Mouse (Mus musculus) MEL (cell line): ENCODE data around the gene Galnt18. TPM values are rescaled to one million over a fixed set of nuclear protein-coding genes. Genes with fewer than 3 reads are reported as not detected.

Experiments
- DNase-seq: peaks from one replicate; pipeline ENCODE4 v3.0.0; 2011; ENCODE audit warnings: low read depth, low spot score
- H3K27ac ChIP-seq: 2 replicates; pipeline ENCODE4 v1.5.1; 2012; ENCODE audit warnings: low read depth, mild to moderate bottlenecking, control low read depth, low read length, moderate library complexity; ENCODE audit not compliant: control insufficient read depth
- H3K27me3 ChIP-seq, 2 experiments: fragments of 150-350 bp in 1 of 2; sonication (generic) in 1 of 2; 2 replicates each; pipeline ENCODE4 v1.6.1; 2012; ENCODE audit warnings: low read length in 2 of 2, mild to moderate bottlenecking in 2 of 2, improper control_type of control experiment in 1 of 2, moderate library complexity in 1 of 2; ENCODE audit not compliant: insufficient read depth in 2 of 2, control insufficient read depth in 1 of 2
- H3K36me3 ChIP-seq, 2 experiments: 2 replicates each; pipeline ENCODE4 v1.6.1; 2012 to 2014; ENCODE audit warnings: low read length in 2 of 2, improper control_type of control experiment in 1 of 2, inconsistent platforms in 1 of 2, mild to moderate bottlenecking in 1 of 2; ENCODE audit not compliant: insufficient read depth in 2 of 2, control insufficient read depth in 1 of 2
- H3K4me1 ChIP-seq, 2 experiments: fragments of 150-350 bp in 1 of 2; sonication (generic) in 1 of 2; 2 replicates each; pipeline ENCODE4 v1.6.1; 2012; ENCODE audit warnings: low read length in 2 of 2, improper control_type of control experiment in 1 of 2, mild to moderate bottlenecking in 1 of 2; ENCODE audit not compliant: insufficient read depth in 2 of 2, control insufficient read depth in 1 of 2
- H3K4me3 ChIP-seq, 2 experiments: fragments of 150-350 bp in 1 of 2; sonication (generic) in 1 of 2; 2 replicates each; pipeline ENCODE4 v1.5.1; 2012; ENCODE audit warnings: low read depth in 2 of 2, low read length in 2 of 2, mild to moderate bottlenecking in 2 of 2, moderate library complexity in 2 of 2, control low read depth in 1 of 2, improper control_type of control experiment in 1 of 2; ENCODE audit not compliant: control insufficient read depth in 1 of 2, insufficient read depth in 1 of 2
- H3K79me2 ChIP-seq: 2 replicates; pipeline ENCODE4 v1.6.1; 2012; ENCODE audit warnings: mild to moderate bottlenecking, low read length, moderate library complexity; ENCODE audit not compliant: control insufficient read depth, poor library complexity, insufficient read depth
- H3K9ac ChIP-seq: 2 replicates; pipeline ENCODE4 v1.6.1; 2012; ENCODE audit warnings: low read depth, mild to moderate bottlenecking, control low read depth, low read length, moderate library complexity; ENCODE audit not compliant: control insufficient read depth, poor library complexity, severe bottlenecking
- H3K9me3 ChIP-seq: fragments of 150-350 bp; sonication (generic); replicated peaks from 2 replicates; pipeline ENCODE4 v1.6.1; 2012; ENCODE audit warnings: mild to moderate bottlenecking, low read length, improper control_type of control experiment, moderate library complexity; ENCODE audit not compliant: insufficient read depth
- BHLHE40 ChIP-seq: IDR thresholded peaks from 2 replicates; pipeline ENCODE4 v1.6.1; 2012; ENCODE audit warnings: low read depth, mild to moderate bottlenecking, inconsistent platforms, low read length, improper control_type of control experiment, borderline replicate concordance
- CHD1 ChIP-seq: IDR thresholded peaks from 2 replicates; pipeline ENCODE4 v1.6.1; 2012; ENCODE audit warnings: low read depth, mild to moderate bottlenecking, inconsistent platforms, low read length, improper control_type of control experiment
- CHD2 ChIP-seq: IDR thresholded peaks from 2 replicates; pipeline ENCODE4 v1.6.1; 2011; ENCODE audit warnings: low read length, improper control_type of control experiment
- ELF1 ChIP-seq: IDR thresholded peaks from 2 replicates; pipeline ENCODE4 v1.6.1; 2014; ENCODE audit warnings: low read depth, mild to moderate bottlenecking, inconsistent platforms, low read length, improper control_type of control experiment, moderate library complexity
- EP300 ChIP-seq, 2 experiments: IDR thresholded peaks; 2 replicates each; pipeline ENCODE4 v1.6.1; 2011; ENCODE audit warnings: improper control_type of control experiment in 2 of 2, low read length in 2 of 2, low read depth in 1 of 2, mild to moderate bottlenecking in 1 of 2
- GATA1 ChIP-seq: IDR thresholded peaks from 2 replicates; pipeline ENCODE4 v1.6.1; 2011; ENCODE audit warnings: low read depth, low read length, improper control_type of control experiment
- HCFC1 ChIP-seq: IDR thresholded peaks from 2 replicates; pipeline ENCODE4 v1.6.1; 2012; ENCODE audit warnings: low read depth, mild to moderate bottlenecking, inconsistent platforms, low read length, improper control_type of control experiment, moderate library complexity
- KAT2A ChIP-seq: conservative IDR thresholded peaks from 2 replicates; pipeline ENCODE4 v1.6.1; 2012; ENCODE audit warnings: low read depth, low read length, improper control_type of control experiment, inconsistent platforms
- MAX ChIP-seq: IDR thresholded peaks from 2 replicates; pipeline ENCODE4 v1.6.1; 2011; ENCODE audit warnings: low read length, improper control_type of control experiment
- MEF2A ChIP-seq: IDR thresholded peaks from 2 replicates; pipeline ENCODE4 v1.6.1; 2014; ENCODE audit warnings: low read depth, mild to moderate bottlenecking, inconsistent platforms, low read length, improper control_type of control experiment; ENCODE audit not compliant: poor library complexity, insufficient replicate concordance, severe bottlenecking; ENCODE audit errors: extremely low read depth
- MXI1 ChIP-seq: IDR thresholded peaks from 2 replicates; pipeline ENCODE4 v1.6.1; 2011; ENCODE audit warnings: mild to moderate bottlenecking, low read depth, low read length, improper control_type of control experiment
- NELFE ChIP-seq: IDR thresholded peaks from 2 replicates; pipeline ENCODE4 v1.6.1; 2011; ENCODE audit warnings: low read depth, low read length, improper control_type of control experiment
- NRF1 ChIP-seq: IDR thresholded peaks from 2 replicates; pipeline ENCODE4 v1.6.1; 2014; ENCODE audit warnings: low read depth, mild to moderate bottlenecking, inconsistent platforms, low read length, improper control_type of control experiment, moderate library complexity; ENCODE audit not compliant: poor library complexity, insufficient read depth, severe bottlenecking
- POLR2A ChIP-seq, 2 experiments: IDR thresholded peaks; 2 replicates each; pipeline ENCODE4 v1.6.1; 2011 to 2012; ENCODE audit warnings: low read length in 2 of 2, mild to moderate bottlenecking in 2 of 2, control low read depth in 1 of 2, improper control_type of control experiment in 1 of 2, low read depth in 1 of 2, moderate library complexity in 1 of 2; ENCODE audit not compliant: control insufficient read depth in 1 of 2, insufficient read depth in 1 of 2, poor library complexity in 1 of 2
- POLR2AphosphoS5 ChIP-seq: IDR thresholded peaks from 2 replicates; pipeline ENCODE4 v1.6.1; 2012; ENCODE audit warnings: low read depth, borderline replicate concordance, mild to moderate bottlenecking, inconsistent platforms, low read length, moderate library complexity, mixed read lengths
- RAD21 ChIP-seq: IDR thresholded peaks from 2 replicates; pipeline ENCODE4 v1.6.1; 2011; ENCODE audit warnings: mild to moderate bottlenecking, low read depth, low read length, improper control_type of control experiment
- SIN3A ChIP-seq: IDR thresholded peaks from 2 replicates; pipeline ENCODE4 v1.6.1; 2012; ENCODE audit warnings: low read length, improper control_type of control experiment, inconsistent platforms
- SMC3 ChIP-seq: IDR thresholded peaks from 2 replicates; pipeline ENCODE4 v1.6.1; 2011; ENCODE audit warnings: low read depth, low read length, improper control_type of control experiment
- TAL1 ChIP-seq: IDR thresholded peaks from 2 replicates; pipeline ENCODE4 v1.6.1; 2012; ENCODE audit warnings: mild to moderate bottlenecking, inconsistent platforms, low read length, moderate library complexity, mixed read lengths
- TCF12 ChIP-seq: IDR thresholded peaks from 2 replicates; pipeline ENCODE4 v1.6.1; 2014; ENCODE audit warnings: low read depth, mild to moderate bottlenecking, inconsistent platforms, low read length, improper control_type of control experiment, moderate library complexity
- USF1 ChIP-seq: IDR thresholded peaks from 2 replicates; pipeline ENCODE4 v1.6.1; 2014; ENCODE audit warnings: low read depth, mild to moderate bottlenecking, inconsistent platforms, low read length, improper control_type of control experiment, moderate library complexity
- USF2 ChIP-seq, 2 experiments: IDR thresholded peaks; 2 replicates each; pipeline ENCODE4 v1.6.1; 2011 to 2012; ENCODE audit warnings: improper control_type of control experiment in 2 of 2, low read length in 2 of 2, borderline replicate concordance in 1 of 2, inconsistent platforms in 1 of 2, low read depth in 1 of 2, mild to moderate bottlenecking in 1 of 2; ENCODE audit not compliant: insufficient read depth in 1 of 2
- ZMIZ1 ChIP-seq: IDR thresholded peaks from 2 replicates; pipeline ENCODE4 v1.6.1; 2012; ENCODE audit warnings: low read depth, mild to moderate bottlenecking, inconsistent platforms, low read length, improper control_type of control experiment, moderate library complexity
- ZNF384 ChIP-seq: IDR thresholded peaks from 2 replicates; pipeline ENCODE4 v1.6.1; 2012; ENCODE audit warnings: low read depth, mild to moderate bottlenecking, inconsistent platforms, low read length, improper control_type of control experiment
- polyA plus RNA-seq, 2 experiments: library from polyadenylated mRNA; stranded (reverse) in 1 of 2; unstranded in 1 of 2; fragments of >175 nt in 1 of 2; fragments of >200 nt in 1 of 2; gene quantifications; 2 replicates each; pipeline versions ENCODE4 v1.2.1 to v1.2.4; 2012; ENCODE audit warnings: low replicate concordance in 2 of 2, low read depth in 1 of 2; ENCODE audit not compliant: insufficient read length in 2 of 2, insufficient read depth in 1 of 2, missing spikeins in 1 of 2
- total RNA-seq: library from RNA; depleted of rRNA; stranded (reverse); fragments of 300-350 nt; gene quantifications from 2 replicates; pipeline ENCODE4 v1.2.3, GENCODE M21; 2012

Galnt18 gene
- total and polyA plus RNA-seq, 3 experiments: not detected

GRCm38 (mm10) chr7:111600756-111601155, 179.0 kb downstream of the Galnt18 start:
- Histone ChIP-seq H3K79me2 (no peaks in the 10 kb centered on the region), H3K9me3 (no peaks in the 10 kb centered on the region), H3K27me3 (no peaks in the 10 kb centered on the region), H3K4me1 (no peaks in the 10 kb centered on the region), H3K36me3 (no peaks in the 10 kb centered on the region), H3K27ac (no peak overlapping the region), H3K4me3 (no peak overlapping the region), H3K9ac (no peak overlapping the region)
- DNase-seq: no peak
- TF ChIP-seq SMC3 (no peak), USF2 (IDR thresholded peaks at IDR 0.05; ENCODE audit: borderline replicate concordance in 1 of 2, insufficient read depth in 1 of 2, low read depth in 1 of 2, low read length in 2 of 2) (no peak), CHD2 (no peak), SIN3A (no peak), ZNF384 (no peak), NELFE (no peak), KAT2A (no peak), ZMIZ1 (no peak), HCFC1 (no peak), NRF1 (no peak), MAX (no peak), TCF12 (no peak), MXI1 (no peak), BHLHE40 (no peak), GATA1 (no peak), USF1 (no peak), CHD1 (no peak)

DNA sequence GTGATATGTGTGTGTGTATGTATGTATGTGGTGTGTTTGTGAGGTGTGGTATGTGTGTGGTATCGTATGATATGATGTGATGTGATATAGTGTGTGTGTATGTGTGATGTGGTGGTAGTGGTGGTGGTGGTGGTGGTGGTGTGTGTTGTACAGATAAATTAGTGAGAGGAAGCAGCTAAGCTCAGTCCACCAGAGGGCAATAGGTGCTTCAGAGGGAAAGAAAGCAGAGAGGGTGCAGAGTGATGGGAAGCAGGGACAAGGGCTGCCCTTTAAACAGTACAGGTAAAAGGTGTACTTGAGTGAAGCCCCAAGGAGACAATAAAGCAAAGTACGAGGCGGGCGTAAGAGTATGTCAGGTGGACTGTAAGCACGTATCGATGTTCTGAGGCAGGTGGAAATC, 186.1 kb downstream of the Galnt18 start:
- Histone ChIP-seq H3K27me3 (no peaks in the 10 kb centered on the region), H3K79me2 (no peaks in the 10 kb centered on the region), H3K4me3 (no peak overlapping the region), H3K4me1 (no peaks in the 10 kb centered on the region), H3K36me3 (no peaks in the 10 kb centered on the region), H3K27ac (no peak overlapping the region), H3K9ac (no peak overlapping the region), H3K9me3 (no peaks in the 10 kb centered on the region)
- TF ChIP-seq MEF2A (no peak), EP300 (IDR thresholded peaks at IDR 0.05; ENCODE audit: low read depth in 1 of 2, low read length in 2 of 2) (no peak), POLR2A (IDR thresholded peaks at IDR 0.05; ENCODE audit: control insufficient read depth in 1 of 2, insufficient read depth in 1 of 2, low read depth in 1 of 2, low read length in 2 of 2, poor library complexity in 1 of 2) (no peak), HCFC1 (no peak), SIN3A (no peak), TAL1 (no peak), KAT2A (no peak), ZMIZ1 (no peak), MAX (no peak), ELF1 (no peak), RAD21 (no peak), ZNF384 (no peak), POLR2AphosphoS5 (no peak), BHLHE40 (no peak), CHD2 (no peak)
- DNase-seq: no peak
